Mouse (Mus musculus) liver, postnatal 0 days (tissue): Measurements from ENCODE around the gene 2510009E07Rik. TPM values are rescaled to one million over a fixed set of nuclear protein-coding genes. Genes with fewer than 3 reads are reported as not detected.
"Not testable (repeated sequence)": the region's sequence is repeated elsewhere in the genome, so short reads cannot be mapped to it uniquely, and the experiment has no call there.

Experiments used
- ATAC-seq: fragments of 200-750 bp; cut with Nextera tagmentation; 2 replicates; pipeline ENCODE4 v1.8.0; 2017; ENCODE audit warnings: mild to moderate bottlenecking, moderate library complexity
- DNase-seq: peaks from one replicate; pipeline ENCODE4 v3.0.0-alpha.2; 2016
- H3K27ac ChIP-seq: fragments of 300-500 bp; sonication (generic); 2 replicates; pipeline ENCODE4 v1.5.1; 2014; ENCODE audit warnings: antibody characterized with exemption, moderate library complexity, mild to moderate bottlenecking, low read depth
- H3K27me3 ChIP-seq: fragments of 300-500 bp; sonication (generic); 2 replicates; pipeline ENCODE4 v1.6.1; 2014; ENCODE audit warnings: low read length, control low read depth, mixed read lengths; ENCODE audit not compliant: insufficient read depth
- H3K36me3 ChIP-seq: fragments of 300-500 bp; sonication (generic); replicated peaks from 2 replicates; pipeline ENCODE4 v1.6.1; 2014; ENCODE audit warnings: mild to moderate bottlenecking, control low read depth, low read length, moderate library complexity, mixed read lengths; ENCODE audit not compliant: insufficient read depth
- H3K4me1 ChIP-seq: fragments of 300-500 bp; sonication (generic); 2 replicates; pipeline ENCODE4 v1.6.1; 2014; ENCODE audit warnings: antibody characterized with exemption, mild to moderate bottlenecking, control low read depth; ENCODE audit not compliant: insufficient read depth
- H3K4me2 ChIP-seq: fragments of 300-500 bp; sonication (generic); 2 replicates; pipeline ENCODE4 v1.6.1; 2014; ENCODE audit warnings: low read depth, mild to moderate bottlenecking, low read length, moderate library complexity, mixed read lengths
- H3K4me3 ChIP-seq: fragments of 300-500 bp; sonication (generic); 2 replicates; pipeline ENCODE4 v1.5.1; 2014; ENCODE audit warnings: low read depth, low read length
- H3K9ac ChIP-seq: fragments of 300-500 bp; sonication (generic); replicated peaks from 2 replicates; pipeline ENCODE4 v1.6.1; 2014; ENCODE audit warnings: mild to moderate bottlenecking, moderate library complexity
- H3K9me3 ChIP-seq: fragments of 300-500 bp; sonication (generic); 2 replicates; pipeline ENCODE4 v1.6.1; 2016; ENCODE audit warnings: mild to moderate bottlenecking, control low read depth, low read length, mixed read lengths
- CTCF ChIP-seq: sonication (generic); IDR thresholded peaks from 2 replicates; pipeline ENCODE4 v1.5.1; 2016; ENCODE audit warnings: antibody characterized with exemption, low read depth
- EP300 ChIP-seq: IDR thresholded peaks from 2 replicates; pipeline ENCODE4 v1.6.1; 2016; ENCODE audit warnings: antibody characterized with exemption, low read depth, mild to moderate bottlenecking
- WGBS: fragments of 180-500 bp; shearing (Covaris S2); extraction: QIAGEN DNeasy Blood & Tissue Kit; methylation state at CpG from one replicate; pipeline ENCODE4 v1.1.7; 2014; ENCODE audit not compliant: insufficient replicate concordance; 5-methylcytosine and 5-hydroxymethylcytosine counted together
- polyA plus RNA-seq: library from polyadenylated mRNA; unstranded; fragments of >200 nt; fragmentation: Nextera tagmentation; extraction: Ambion mirVana; gene quantifications from 2 replicates; pipeline ENCODE4 v1.2.1, GENCODE M21; 2015

Gene 2510009E07Rik
- polyA plus RNA-seq, 1 experiment from 2014 or later, result 3.5 TPM

DNA sequence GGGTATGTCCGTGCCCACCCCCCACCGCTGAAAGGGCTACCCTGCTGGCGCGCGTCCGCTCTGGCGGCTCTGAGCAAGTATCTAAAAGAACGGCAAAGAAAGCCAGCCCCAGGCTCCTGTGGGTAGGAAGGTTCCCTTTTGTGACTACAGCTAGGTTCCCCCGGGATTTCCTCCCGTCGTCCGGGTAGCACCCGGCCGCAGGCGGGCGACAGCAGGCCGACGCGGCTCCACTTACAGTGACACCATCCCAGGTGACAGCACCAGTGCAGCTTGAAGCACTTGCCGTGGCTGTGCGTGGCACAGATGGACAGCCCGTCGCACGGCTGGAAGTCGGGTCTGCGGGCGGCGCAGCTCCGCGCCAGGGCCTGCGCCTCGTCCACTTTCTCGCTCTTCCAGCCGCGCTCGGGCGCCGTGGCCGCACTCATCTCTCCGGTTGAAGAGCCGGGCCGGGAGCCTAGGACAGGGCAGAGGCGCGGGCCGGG, 443 bp downstream of the 2510009E07Rik start:
- TF ChIP-seq EP300, result no peak
- no peak for TF ChIP-seq CTCF
- no peaks in the 10 kb centered on the region; the same call in 1 of the 2 replicates for H3K36me3 ChIP-seq
- peak overlapping the region; percentile 81 for H3K9ac ChIP-seq
- H3K4me3 ChIP-seq, result peak overlapping the region; percentile 72
- peak overlapping the region; percentile 87 for H3K4me2 ChIP-seq
- H3K27me3 ChIP-seq, result no peaks in the 10 kb centered on the region
- peaks cover 3% of the 10 kb centered on the region; the same call in 1 of the 2 replicates for H3K4me1 ChIP-seq
- H3K9me3 ChIP-seq, result no peaks in the 10 kb centered on the region
- peak overlapping the region; percentile 85 for H3K27ac ChIP-seq
- DNase-seq (peak; percentile 60), ATAC-seq (peak; percentile 67)
- WGBS, result under 1% methylated on average over 30 of the region's 45 CpGs

DNA sequence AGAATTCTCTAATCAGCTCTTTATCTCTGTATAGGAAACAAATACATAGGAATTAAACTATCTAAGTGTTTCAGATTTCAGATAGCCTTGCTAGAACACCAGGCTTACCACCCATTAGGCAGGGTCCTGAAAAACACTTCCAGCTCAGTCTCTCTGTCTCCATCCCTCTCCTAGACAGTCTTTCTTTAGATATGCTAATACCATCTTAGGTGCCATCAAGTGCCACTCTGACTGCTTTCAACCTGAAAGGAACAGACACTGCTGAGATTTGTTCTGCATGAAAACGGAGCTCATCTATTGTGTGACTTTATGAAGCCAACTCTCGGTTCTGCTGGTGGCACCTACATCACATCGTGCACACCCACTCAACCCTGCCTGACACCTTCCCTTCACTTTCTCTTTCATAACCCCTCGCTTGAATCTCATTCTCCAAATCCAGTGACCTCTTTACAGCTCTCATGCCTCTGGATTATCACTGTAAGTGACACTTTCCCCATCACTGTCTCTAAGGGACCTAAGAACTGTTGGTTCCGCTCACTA, 4.2 kb downstream of the 2510009E07Rik start:
- H3K4me1 ChIP-seq, result peaks cover 3% of the 10 kb centered on the region; the same call in 1 of the 2 replicates
- H3K4me3 ChIP-seq, result no peak overlapping the region
- no peak for TF ChIP-seq CTCF
- TF ChIP-seq EP300, result no peak
- 58% methylated on average over 5 of the region's 5 CpGs for WGBS
- no peak overlapping the region for H3K27ac ChIP-seq
- no peak overlapping the region for H3K4me2 ChIP-seq
- H3K9ac ChIP-seq, result no peak overlapping the region
- H3K36me3 ChIP-seq, result no peaks in the 10 kb centered on the region; the same call in 1 of the 2 replicates
- H3K27me3 ChIP-seq, result no peaks in the 10 kb centered on the region
- no peak for ATAC-seq
- no peak for DNase-seq
- H3K9me3 ChIP-seq, result no peaks in the 10 kb centered on the region

DNA sequence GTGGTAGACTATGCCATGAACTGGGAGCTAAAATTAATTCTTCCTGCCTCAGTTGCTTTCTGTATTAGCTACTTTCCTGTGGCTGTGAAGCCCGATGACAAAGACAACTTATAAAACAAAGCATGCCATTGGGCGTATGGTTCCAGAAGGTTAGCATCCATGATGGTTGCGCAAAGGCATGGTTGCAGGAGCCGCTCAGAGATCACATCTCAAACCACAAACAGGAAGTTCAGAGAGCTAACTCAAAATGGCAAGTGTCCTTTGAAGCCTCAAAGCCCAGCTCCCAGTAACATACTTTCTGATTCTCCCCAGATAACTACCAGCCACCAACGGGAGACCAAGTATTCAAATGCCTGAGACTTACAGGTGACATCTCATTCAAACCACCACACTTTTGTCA, 5.3 kb downstream of the 2510009E07Rik start:
- no peak overlapping the region for H3K4me3 ChIP-seq
- no peaks in the 10 kb centered on the region; the same call in 1 of the 2 replicates for H3K4me1 ChIP-seq
- H3K36me3 ChIP-seq, result no peaks in the 10 kb centered on the region; the same call in 1 of the 2 replicates
- no peak overlapping the region for H3K9ac ChIP-seq
- H3K27ac ChIP-seq, result no peak overlapping the region
- H3K4me2 ChIP-seq, result no peak overlapping the region
- TF ChIP-seq EP300, result no peak
- TF ChIP-seq CTCF, result no peak
- 41% methylated on average over 5 of the region's 5 CpGs for WGBS
- ATAC-seq (no peak), DNase-seq (no peak)
- no peaks in the 10 kb centered on the region for H3K27me3 ChIP-seq
- no peaks in the 10 kb centered on the region for H3K9me3 ChIP-seq

DNA sequence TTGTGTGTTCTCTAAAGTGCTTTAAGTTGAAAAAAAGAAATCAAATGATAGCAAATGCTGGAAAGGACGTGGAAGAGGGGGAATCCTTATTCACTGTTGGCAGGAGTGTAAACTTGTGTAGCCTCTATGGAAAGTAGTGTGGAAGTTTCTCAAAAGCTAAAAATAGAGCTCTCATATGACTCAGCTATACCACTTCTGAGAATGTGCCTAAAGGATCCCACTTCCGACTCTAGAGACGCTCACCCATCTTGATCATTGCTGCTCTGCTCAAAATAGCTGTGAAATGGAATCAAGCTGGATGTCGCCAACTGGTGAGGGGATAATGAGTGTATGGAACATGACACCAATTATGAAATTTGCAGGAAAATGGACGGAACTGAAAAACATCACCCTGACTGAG, 7.1 kb downstream of the 2510009E07Rik start:
- TF ChIP-seq EP300 (no peak), CTCF (no peak)
- no peaks in the 10 kb centered on the region; the same call in 1 of the 2 replicates for H3K36me3 ChIP-seq
- WGBS, result 70% methylated on average over 5 of the region's 5 CpGs

GRCm38 (mm10) chr16:21676791-21677190, 17.7 kb downstream of the 2510009E07Rik start:
- no peak overlapping the region for H3K27ac ChIP-seq
- no peak overlapping the region for H3K4me3 ChIP-seq
- H3K9me3 ChIP-seq, result no peaks in the 10 kb centered on the region
- no peaks in the 10 kb centered on the region for H3K4me1 ChIP-seq
- no peak for DNase-seq
- no peak for ATAC-seq
- H3K4me2 ChIP-seq, result no peak overlapping the region
- no peaks in the 10 kb centered on the region for H3K36me3 ChIP-seq
- no peak for TF ChIP-seq EP300
- no peak for TF ChIP-seq CTCF
- H3K9ac ChIP-seq, result no peak overlapping the region
- H3K27me3 ChIP-seq, result no peaks in the 10 kb centered on the region
- 79% methylated on average over 7 of the region's 7 CpGs for WGBS

More for the DNA sequence above, 7.1 kb downstream of the 2510009E07Rik start:
- no peaks in the 10 kb centered on the region for H3K27me3 ChIP-seq
- no peak for ATAC-seq
- no peaks in the 10 kb centered on the region for H3K9me3 ChIP-seq
- no peak for DNase-seq
- no peak overlapping the region for H3K27ac ChIP-seq
- H3K4me1 ChIP-seq, result no peaks in the 10 kb centered on the region; the same call in 1 of the 2 replicates
- no peak overlapping the region for H3K4me3 ChIP-seq
- no peak overlapping the region for H3K4me2 ChIP-seq
- no peak overlapping the region for H3K9ac ChIP-seq

- not testable (repeated sequence) for H3K27me3 ChIP-seq, H3K9ac ChIP-seq, H3K4me3 ChIP-seq, H3K4me2 ChIP-seq, ATAC-seq, H3K36me3 ChIP-seq, H3K27ac ChIP-seq, H3K9me3 ChIP-seq, DNase-seq, H3K4me1 ChIP-seq
- 67% methylated on average over 1 of the region's 1 CpGs for WGBS
Observed at GRCm38 (mm10) chr16:21673651-21674050, 20.8 kb downstream of the 2510009E07Rik start.

GRCm38 (mm10) chr16:21673046-21673445, 21.4 kb downstream of the 2510009E07Rik start:
- H3K4me1 ChIP-seq, H3K9me3 ChIP-seq, DNase-seq, H3K9ac ChIP-seq, H3K27ac ChIP-seq, H3K4me2 ChIP-seq, H3K4me3 ChIP-seq, H3K27me3 ChIP-seq, H3K36me3 ChIP-seq, ATAC-seq: not testable (repeated sequence)
